Mouse (Mus musculus) small intestine, adult 2 months (tissue): ENCODE data around the gene Sugp1.

Source experiments
- CTCF ChIP-seq: fragments of 200-500 bp; IDR thresholded peaks from 2 replicates; pipeline ENCODE4 v1.5.1; 2012; ENCODE audit warnings: low read depth, mild to moderate bottlenecking, control low read depth, inconsistent platforms, low read length, moderate library complexity, mixed read lengths; ENCODE audit not compliant: insufficient replicate concordance, insufficient read length; ENCODE audit errors: extremely low read depth
- POLR2A ChIP-seq: fragments of 200-500 bp; IDR thresholded peaks from 2 replicates; pipeline ENCODE4 v1.6.1; 2012; ENCODE audit warnings: low read depth, mild to moderate bottlenecking, control low read depth, inconsistent platforms, low read length, moderate library complexity

DNA sequence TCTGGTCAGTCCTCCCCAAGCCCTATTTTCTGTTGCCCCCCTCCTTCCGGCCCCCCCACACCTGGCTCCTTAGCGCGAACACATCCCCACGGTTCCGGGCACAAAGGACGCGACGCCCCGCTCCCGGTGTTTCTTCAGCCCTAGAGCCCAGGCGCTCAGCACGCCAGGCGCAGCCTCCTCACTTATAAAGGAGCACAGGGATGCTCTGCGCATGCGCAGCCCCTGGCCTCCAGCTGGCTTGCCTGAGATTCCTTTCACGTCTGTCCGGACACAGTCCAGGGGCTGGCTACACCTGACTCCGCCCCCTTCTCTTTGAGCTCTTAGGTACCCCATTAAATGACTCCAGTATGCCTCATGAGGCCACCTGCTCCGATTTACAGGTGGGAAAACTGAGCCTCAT lies 78.1 kb downstream of the Sugp1 start, which contains the start of gene Ncan:
- TF ChIP-seq POLR2A (no peak), CTCF (no peak)
